Mouse (Mus musculus) neural tube, embryonic 11.5 days (tissue): ENCODE data around the gene Snx29. TPM values are rescaled to one million over a fixed set of nuclear protein-coding genes. Genes with fewer than 3 reads are reported as not detected.

ENCODE experiments used
- ATAC-seq: fragments of 200-750 bp; cut with Nextera tagmentation; 2 replicates; pipeline ENCODE4 v1.8.0; 2017; ENCODE audit warnings: moderate number of reproducible peaks, mild to moderate bottlenecking, moderate TSS enrichment, moderate library complexity; ENCODE audit not compliant: insufficient read depth, low FRiP score, low TSS enrichment
- DNase-seq: peaks from one replicate; pipeline ENCODE4 v3.0.0-alpha.2; 2015; ENCODE audit warnings: low spot score
- H3K27ac ChIP-seq: fragments of 300-500 bp; sonication (generic); 2 replicates; pipeline ENCODE4 v1.5.1; 2014; ENCODE audit warnings: low read depth, mild to moderate bottlenecking, low read length
- H3K27me3 ChIP-seq: fragments of 300-500 bp; sonication (generic); 2 replicates; pipeline ENCODE4 v1.6.1; 2014; ENCODE audit warnings: mild to moderate bottlenecking, low read length, mixed read lengths; ENCODE audit not compliant: control insufficient read depth, insufficient read depth
- H3K36me3 ChIP-seq: fragments of 300-500 bp; sonication (generic); 2 replicates; pipeline ENCODE4 v1.6.1; 2014; ENCODE audit warnings: mild to moderate bottlenecking, low read length, moderate library complexity, mixed read lengths; ENCODE audit not compliant: control insufficient read depth, insufficient read depth
- H3K4me1 ChIP-seq: fragments of 300-500 bp; sonication (generic); 2 replicates; pipeline ENCODE4 v1.6.1; 2014; ENCODE audit warnings: low read length, mixed read lengths; ENCODE audit not compliant: control insufficient read depth, insufficient read depth
- H3K4me2 ChIP-seq: fragments of 300-500 bp; sonication (generic); 2 replicates; pipeline ENCODE4 v1.6.1; 2014; ENCODE audit warnings: low read depth, mild to moderate bottlenecking, moderate library complexity
- H3K4me3 ChIP-seq: fragments of 300-500 bp; sonication (generic); 2 replicates; pipeline ENCODE4 v1.5.1; 2014; ENCODE audit warnings: low read depth, low read length
- H3K9ac ChIP-seq: fragments of 300-500 bp; sonication (generic); 2 replicates; pipeline ENCODE4 v1.6.1; 2014; ENCODE audit warnings: mild to moderate bottlenecking, low read length
- H3K9me3 ChIP-seq: fragments of 300-500 bp; sonication (generic); 2 replicates; pipeline ENCODE4 v1.6.1; 2016; ENCODE audit warnings: low read length; ENCODE audit not compliant: control insufficient read depth
- WGBS: fragments of 180-500 bp; shearing (Covaris S2); extraction: QIAGEN DNeasy Blood & Tissue Kit; methylation state at CpG from one replicate; pipeline ENCODE4 v1.1.7; 2014; 5-methylcytosine and 5-hydroxymethylcytosine counted together
- polyA plus RNA-seq: library from polyadenylated mRNA; unstranded; fragments of >200 nt; fragmentation: Nextera tagmentation; extraction: Ambion mirVana; gene quantifications from 2 replicates; pipeline ENCODE4 v1.2.1, GENCODE M21; 2014

Gene Snx29
- polyA plus RNA-seq, 1 experiment from 2014 or later: 10.6 TPM

- no peak for DNase-seq
- no peak for ATAC-seq
- Histone ChIP-seq H3K4me1 (no peaks in the 10 kb centered on the region), H3K4me3 (no peak overlapping the region), H3K9me3 (no peaks in the 10 kb centered on the region), H3K36me3 (no peaks in the 10 kb centered on the region), H3K27ac (no peak overlapping the region), H3K9ac (no peak overlapping the region), H3K4me2 (no peak overlapping the region), H3K27me3 (no peaks in the 10 kb centered on the region)
- 56% methylated on average over 7 of the region's 7 CpGs for WGBS
Measured at GRCm38 (mm10) chr16:11597769-11598168, 275.1 kb downstream of the Snx29 start.

- ATAC-seq (no peak), DNase-seq (no peak)
- H3K4me1 ChIP-seq: no peaks in the 10 kb centered on the region
- H3K27ac ChIP-seq: no peak overlapping the region
- H3K4me3 ChIP-seq: no peak overlapping the region
- H3K9me3 ChIP-seq: no peaks in the 10 kb centered on the region
- H3K27me3 ChIP-seq: no peaks in the 10 kb centered on the region
- H3K9ac ChIP-seq: no peak overlapping the region
- 86% methylated on average over 3 of the region's 3 CpGs for WGBS
- no peak overlapping the region for H3K4me2 ChIP-seq
- H3K36me3 ChIP-seq: no peaks in the 10 kb centered on the region
Measured at GRCm38 (mm10) chr16:11599523-11599922, 276.8 kb downstream of the Snx29 start.

- DNase-seq (no peak), ATAC-seq (no peak)
- no peaks in the 10 kb centered on the region for H3K36me3 ChIP-seq
- WGBS: 94% methylated on average over 1 of the region's 1 CpGs
- H3K9ac ChIP-seq: no peak overlapping the region
- no peaks in the 10 kb centered on the region for H3K4me1 ChIP-seq
- no peak overlapping the region for H3K27ac ChIP-seq
- H3K4me2 ChIP-seq: no peak overlapping the region
- no peak overlapping the region for H3K4me3 ChIP-seq
- H3K9me3 ChIP-seq: no peaks in the 10 kb centered on the region
- H3K27me3 ChIP-seq: no peaks in the 10 kb centered on the region
Measured at GRCm38 (mm10) chr16:11601336-11602082, 278.8 kb downstream of the Snx29 start.

- Histone ChIP-seq H3K4me3 (no peak overlapping the region), H3K4me2 (no peak overlapping the region), H3K9me3 (no peaks in the 10 kb centered on the region), H3K27ac (no peak overlapping the region), H3K27me3 (no peaks in the 10 kb centered on the region), H3K36me3 (no peaks in the 10 kb centered on the region), H3K9ac (no peak overlapping the region), H3K4me1 (no peaks in the 10 kb centered on the region)
- ATAC-seq (no peak), DNase-seq (no peak)
- WGBS: 65% methylated on average over 5 of the region's 5 CpGs
Measured at GRCm38 (mm10) chr16:11603667-11604422, 281.1 kb downstream of the Snx29 start.

- H3K36me3 ChIP-seq: no peaks in the 10 kb centered on the region
- no peaks in the 10 kb centered on the region for H3K4me1 ChIP-seq
- no peaks in the 10 kb centered on the region for H3K27me3 ChIP-seq
- no peak overlapping the region for H3K9ac ChIP-seq
- WGBS: 91% methylated on average over 3 of the region's 3 CpGs
- no peak overlapping the region for H3K4me2 ChIP-seq
- H3K9me3 ChIP-seq: peaks cover 3% of the 10 kb centered on the region; the same call in 1 of the 2 replicates
- no peak overlapping the region for H3K27ac ChIP-seq
- ATAC-seq: no peak
- DNase-seq: no peak
- H3K4me3 ChIP-seq: no peak overlapping the region
Measured at GRCm38 (mm10) chr16:11612526-11613126, 289.9 kb downstream of the Snx29 start.

GRCm38 (mm10) chr16:11614401-11615014 lies 291.8 kb downstream of the Snx29 start:
- no peaks in the 10 kb centered on the region for H3K4me1 ChIP-seq
- DNase-seq: no peak
- no peaks in the 10 kb centered on the region for H3K36me3 ChIP-seq
- H3K9ac ChIP-seq: no peak overlapping the region
- H3K4me2 ChIP-seq: no peak overlapping the region
- no peak for ATAC-seq
- WGBS: 81% methylated on average over 3 of the region's 3 CpGs
- no peak overlapping the region for H3K27ac ChIP-seq
- H3K4me3 ChIP-seq: no peak overlapping the region
- H3K9me3 ChIP-seq: peaks cover 3% of the 10 kb centered on the region; the same call in 1 of the 2 replicates
- no peaks in the 10 kb centered on the region for H3K27me3 ChIP-seq

GRCm38 (mm10) chr16:11615633-11616032 lies 292.9 kb downstream of the Snx29 start:
- Histone ChIP-seq H3K4me3 (no peak overlapping the region), H3K36me3 (no peaks in the 10 kb centered on the region), H3K4me2 (no peak overlapping the region), H3K9ac (no peak overlapping the region), H3K27ac (no peak overlapping the region), H3K27me3 (no peaks in the 10 kb centered on the region), H3K9me3 (peaks cover 3% of the 10 kb centered on the region; the same call in 1 of the 2 replicates), H3K4me1 (no peaks in the 10 kb centered on the region)
- 69% methylated on average over 2 of the region's 2 CpGs for WGBS
- DNase-seq: no peak
- no peak for ATAC-seq

- Histone ChIP-seq H3K9me3 (peaks cover 3% of the 10 kb centered on the region; the same call in 1 of the 2 replicates), H3K27ac (no peak overlapping the region), H3K27me3 (no peaks in the 10 kb centered on the region), H3K36me3 (no peaks in the 10 kb centered on the region), H3K4me3 (no peak overlapping the region), H3K4me1 (no peaks in the 10 kb centered on the region), H3K4me2 (no peak overlapping the region), H3K9ac (no peak overlapping the region)
- ATAC-seq (no peak), DNase-seq (no peak)
- WGBS: 86% methylated on average over 2 of the region's 2 CpGs
Measured at GRCm38 (mm10) chr16:11619951-11620350, 297.2 kb downstream of the Snx29 start.
